In genomic region chr12:29798595-29799391, GRCm38 (mm10) we compare ENCODE assay signal across 24 mouse cellular contexts.
DNase-seq lines count a peak whose midpoint lies in the region; ATAC-seq and TF ChIP-seq lines count a peak whose summit lies in the region.
"Had no signal": no experiment of that assay in that cellular context is flagged by ENCODE, and none has a peak within 500 bp of the region (broad histone marks: within the 10 kb centered on the region; RNA-seq: fewer than 3 reads in every experiment).

No protein-coding gene starts in this region.

- H3K9ac ChIP-seq in hindbrain, embryonic 13.5 days, result 0 out of 2 replicates have a peak overlapping the region, but pooled peaks have one; percentile 24
- no peak overlapping the region for H3K9ac ChIP-seq in hindbrain, embryonic 16.5 days (ENCODE audit: low read depth, low read length)
- H3K9ac ChIP-seq in midbrain, embryonic 11.5 days (ENCODE audit: low read length), result no peak overlapping the region
- H3K9ac ChIP-seq in midbrain, embryonic 16.5 days (ENCODE audit: low read depth, low read length), result no peak overlapping the region
- H3K9ac ChIP-seq in intestine, embryonic 15.5 days, result no peak overlapping the region
- H3K9ac ChIP-seq: embryonic facial prominence, embryonic 12.5 days; forebrain, embryonic 13.5 days had no signal

- no peak overlapping the region for H3K4me3 ChIP-seq in hindbrain, embryonic 13.5 days
- no peak overlapping the region for H3K4me3 ChIP-seq in hindbrain, embryonic 16.5 days (ENCODE audit: low read length)
- no peak overlapping the region for H3K4me3 ChIP-seq in midbrain, embryonic 11.5 days (ENCODE audit: low read depth, low read length)
- no peak overlapping the region for H3K4me3 ChIP-seq in midbrain, embryonic 16.5 days (ENCODE audit: low read depth, low read length)
- no peak overlapping the region for H3K4me3 ChIP-seq in intestine, embryonic 15.5 days (replicated peaks)
- H3K4me3 ChIP-seq in small intestine, adult 2 months (ENCODE audit: low read depth, low read length), result no peak overlapping the region
- H3K4me3 ChIP-seq: embryonic facial prominence, embryonic 10.5 days; embryonic facial prominence, embryonic 12.5 days; forebrain, embryonic 13.5 days had no signal

- DNase-seq in midbrain, embryonic 11.5 days (ENCODE audit: low spot score, missing footprints), result peak; percentile 35
- DNase-seq in lung, postnatal 25 days (ENCODE audit: low spot score), result no peak
- DNase-seq: adrenal gland, adult 8-10 months; adrenal gland, postnatal 14 days; adrenal gland, postnatal 36 days; B cell, adult 2 months; cerebellum, adult 11-12 months; cerebellum, adult 2 months; cerebellum, adult 9-10 months; cerebellum, postnatal 10 days; cerebellum, postnatal 25 days had no signal

- no peak for ATAC-seq in hindbrain, embryonic 13.5 days (ENCODE audit: low FRiP score)
- no peak for ATAC-seq in hindbrain, embryonic 16.5 days
- no peak for ATAC-seq in midbrain, embryonic 11.5 days (ENCODE audit: low FRiP score)
- no peak for ATAC-seq in midbrain, embryonic 16.5 days
- ATAC-seq in intestine, embryonic 15.5 days, result peak; percentile 72
- ATAC-seq: activated CD4-positive, CD25-positive, alpha-beta regulatory T cell, adult 4 months; CD4-positive, CD25-positive, alpha-beta regulatory T cell, adult 4 months; forebrain, embryonic 13.5 days; Patski had no signal

- no peak overlapping the region for H3K4me2 ChIP-seq in hindbrain, embryonic 13.5 days
- no peak overlapping the region for H3K4me2 ChIP-seq in hindbrain, embryonic 16.5 days (ENCODE audit: low read length)
- H3K4me2 ChIP-seq in midbrain, embryonic 11.5 days, result no peak overlapping the region
- H3K4me2 ChIP-seq in midbrain, embryonic 16.5 days (ENCODE audit: low read length), result no peak overlapping the region
- H3K4me2 ChIP-seq in intestine, embryonic 15.5 days (replicated peaks), result no peak overlapping the region
- H3K4me2 ChIP-seq: embryonic facial prominence, embryonic 12.5 days; forebrain, embryonic 13.5 days had no signal

- no peak overlapping the region for H3K27ac ChIP-seq in hindbrain, embryonic 13.5 days
- no peak overlapping the region for H3K27ac ChIP-seq in hindbrain, embryonic 16.5 days (ENCODE audit: low read depth, low read length)
- H3K27ac ChIP-seq in midbrain, embryonic 11.5 days (ENCODE audit: low read depth, low read length), result no peak overlapping the region
- H3K27ac ChIP-seq in midbrain, embryonic 16.5 days (ENCODE audit: low read length), result no peak overlapping the region
- no peak overlapping the region for H3K27ac ChIP-seq in intestine, embryonic 15.5 days
- 0 out of 2 replicates have a peak overlapping the region, but pooled peaks have one; percentile 60 for H3K27ac ChIP-seq in small intestine, adult 2 months (ENCODE audit: insufficient read depth, low read depth, low read length)
- H3K27ac ChIP-seq: embryonic facial prominence, embryonic 10.5 days; embryonic facial prominence, embryonic 12.5 days; forebrain, embryonic 13.5 days had no signal

- H3K9me3 ChIP-seq in hindbrain, embryonic 13.5 days, result no peaks in the 10 kb centered on the region
- H3K9me3 ChIP-seq in hindbrain, embryonic 16.5 days (ENCODE audit: control insufficient read depth, low read length), result no peaks in the 10 kb centered on the region
- no peaks in the 10 kb centered on the region for H3K9me3 ChIP-seq in midbrain, embryonic 11.5 days (ENCODE audit: control insufficient read depth, low read length)
- no peaks in the 10 kb centered on the region for H3K9me3 ChIP-seq in midbrain, embryonic 16.5 days (replicated peaks; ENCODE audit: control insufficient read depth, low read length, poor library complexity, severe bottlenecking)
- no peaks in the 10 kb centered on the region for H3K9me3 ChIP-seq in intestine, embryonic 15.5 days
- H3K9me3 ChIP-seq: embryonic facial prominence, embryonic 10.5 days; embryonic facial prominence, embryonic 12.5 days; forebrain, embryonic 13.5 days had no signal

- H3K4me1 ChIP-seq in hindbrain, embryonic 13.5 days (replicated peaks), result peaks cover 15% of the 10 kb centered on the region
- H3K4me1 ChIP-seq in hindbrain, embryonic 16.5 days (ENCODE audit: control insufficient read depth, insufficient read depth, low read depth, low read length), result peaks cover 2% of the 10 kb centered on the region; the same call in 1 of the 2 replicates
- no peaks in the 10 kb centered on the region for H3K4me1 ChIP-seq in midbrain, embryonic 11.5 days (ENCODE audit: control insufficient read depth, insufficient read depth, low read length)
- no peaks in the 10 kb centered on the region for H3K4me1 ChIP-seq in midbrain, embryonic 16.5 days (ENCODE audit: control insufficient read depth, insufficient read depth, low read length)
- no peaks in the 10 kb centered on the region for H3K4me1 ChIP-seq in intestine, embryonic 15.5 days (replicated peaks)
- H3K4me1 ChIP-seq in small intestine, adult 2 months (ENCODE audit: control insufficient read depth, insufficient read depth, insufficient read length, low read length), result peaks cover 22% of the 10 kb centered on the region
- H3K4me1 ChIP-seq: embryonic facial prominence, embryonic 10.5 days; embryonic facial prominence, embryonic 12.5 days had no signal

- 67% methylated on average over 3 of the region's 3 CpGs for WGBS in hindbrain, embryonic 13.5 days
- 53% methylated on average over 3 of the region's 3 CpGs for WGBS in hindbrain, embryonic 16.5 days
- 66% methylated on average over 3 of the region's 3 CpGs for WGBS in midbrain, embryonic 11.5 days
- 68% methylated on average over 3 of the region's 3 CpGs for WGBS in midbrain, embryonic 16.5 days
- WGBS in intestine, embryonic 15.5 days, result 33% methylated on average over 3 of the region's 3 CpGs
- WGBS in small intestine, adult 2 months, result 7% methylated on average over 3 of the region's 3 CpGs

- H3K27me3 ChIP-seq in hindbrain, embryonic 13.5 days, result no peaks in the 10 kb centered on the region
- no peaks in the 10 kb centered on the region for H3K27me3 ChIP-seq in hindbrain, embryonic 16.5 days (replicated peaks; ENCODE audit: control insufficient read depth, insufficient read depth, low read length)
- H3K27me3 ChIP-seq in midbrain, embryonic 11.5 days (ENCODE audit: control insufficient read depth, insufficient read depth, low read length), result no peaks in the 10 kb centered on the region
- H3K27me3 ChIP-seq in midbrain, embryonic 16.5 days (ENCODE audit: control insufficient read depth, insufficient read depth, low read depth, low read length), result no peaks in the 10 kb centered on the region
- no peaks in the 10 kb centered on the region for H3K27me3 ChIP-seq in intestine, embryonic 15.5 days (replicated peaks)
- no peaks in the 10 kb centered on the region for H3K27me3 ChIP-seq in small intestine, adult 2 months (ENCODE audit: control insufficient read depth, insufficient read depth, low read length)
- H3K27me3 ChIP-seq: CH12.LX; embryonic facial prominence, embryonic 12.5 days; forebrain, embryonic 13.5 days had no signal

- TF ChIP-seq CTCF in small intestine, adult 2 months (IDR thresholded peaks at IDR 0.05; ENCODE audit: extremely low read depth, insufficient read length, insufficient replicate concordance, low read depth, low read length), result no peak

- TF ChIP-seq POLR2A in small intestine, adult 2 months (IDR thresholded peaks at IDR 0.05; ENCODE audit: low read depth, low read length), result no peak

- H3K36me3 ChIP-seq in hindbrain, embryonic 13.5 days, result 0 out of 2 replicates have a peak, but pooled peaks cover 14% of the 10 kb centered on the region
- no peaks in the 10 kb centered on the region for H3K36me3 ChIP-seq in hindbrain, embryonic 16.5 days (ENCODE audit: control insufficient read depth, insufficient read depth, low read length)
- H3K36me3 ChIP-seq in midbrain, embryonic 11.5 days (ENCODE audit: control insufficient read depth, insufficient read depth, low read length), result no peaks in the 10 kb centered on the region
- 0 out of 2 replicates have a peak, but pooled peaks cover 4% of the 10 kb centered on the region for H3K36me3 ChIP-seq in midbrain, embryonic 16.5 days (ENCODE audit: control insufficient read depth, insufficient read depth, low read length)
- no peaks in the 10 kb centered on the region for H3K36me3 ChIP-seq in intestine, embryonic 15.5 days
- no peaks in the 10 kb centered on the region for H3K36me3 ChIP-seq in small intestine, adult 2 months (ENCODE audit: control insufficient read depth, insufficient read depth, low read length)
- H3K36me3 ChIP-seq: embryonic facial prominence, embryonic 10.5 days; embryonic facial prominence, embryonic 12.5 days; G1E had no signal
